Mouse (Mus musculus) kidney, adult 11 months (tissue): Measurements from ENCODE around the gene Prkag2.

Source experiments
- DNase-seq: peaks from one replicate; pipeline ENCODE4 v3.0.0; 2022

Prkag2 gene

DNA sequence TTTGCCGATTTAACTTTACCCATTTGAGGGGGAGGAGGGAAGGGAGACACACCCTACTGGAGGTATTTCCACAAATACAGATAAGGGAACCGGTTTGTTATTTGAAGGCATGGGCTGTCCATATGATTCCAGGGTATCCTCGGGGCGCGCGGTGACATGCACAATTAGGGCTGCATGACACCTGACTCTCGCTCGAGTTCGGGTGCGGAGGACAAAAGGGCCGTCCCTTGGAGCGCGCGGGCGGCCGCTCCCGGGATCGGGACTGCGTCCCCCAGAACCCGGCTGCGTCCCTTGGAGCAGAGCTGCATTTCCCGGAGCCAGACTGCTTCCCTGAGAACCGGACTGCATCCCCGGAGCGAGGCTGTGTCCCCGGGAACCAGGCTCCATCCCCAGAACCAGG lies 192.7 kb downstream of the Prkag2 start:
- no peak for DNase-seq

DNA sequence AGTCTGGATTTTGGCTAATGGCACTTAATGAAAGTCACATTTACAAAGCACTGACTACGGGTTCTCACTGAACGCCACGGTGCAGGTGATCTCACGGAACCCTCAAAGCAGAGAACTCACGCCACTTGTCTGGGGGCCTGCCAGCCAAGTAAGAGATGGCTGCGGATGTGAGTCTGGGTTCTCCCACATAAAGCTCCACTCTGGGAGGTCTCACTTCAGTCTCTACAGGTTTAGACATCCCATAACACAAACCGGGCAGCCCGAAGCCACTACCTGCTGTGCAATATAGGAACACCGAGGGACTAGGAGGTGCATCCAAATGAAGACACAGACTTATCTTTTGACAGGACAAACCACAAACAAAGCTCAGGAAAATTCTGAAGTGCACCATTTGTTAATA lies 193.6 kb downstream of the Prkag2 start:
- DNase-seq: no peak

DNA sequence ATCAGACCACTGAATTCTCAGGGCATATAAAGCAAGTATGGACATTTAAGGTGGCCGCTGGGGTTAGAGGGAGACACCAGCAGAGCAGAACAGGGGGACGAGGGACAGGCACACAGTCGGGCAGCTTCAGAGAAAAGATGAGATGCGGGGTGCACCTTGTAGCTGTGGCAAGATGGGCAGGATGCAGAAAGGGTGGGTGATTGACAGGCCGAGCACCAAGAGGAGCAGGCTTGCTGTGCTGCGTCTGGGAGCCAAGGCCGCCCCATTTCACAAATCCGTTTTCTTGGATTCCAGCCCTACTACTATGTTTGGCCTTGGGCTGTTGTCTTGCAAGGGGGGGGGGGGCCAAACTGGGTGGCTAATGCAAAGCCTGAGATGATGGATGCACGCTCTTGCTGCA lies 195.5 kb downstream of the Prkag2 start:
- no peak for DNase-seq

DNA sequence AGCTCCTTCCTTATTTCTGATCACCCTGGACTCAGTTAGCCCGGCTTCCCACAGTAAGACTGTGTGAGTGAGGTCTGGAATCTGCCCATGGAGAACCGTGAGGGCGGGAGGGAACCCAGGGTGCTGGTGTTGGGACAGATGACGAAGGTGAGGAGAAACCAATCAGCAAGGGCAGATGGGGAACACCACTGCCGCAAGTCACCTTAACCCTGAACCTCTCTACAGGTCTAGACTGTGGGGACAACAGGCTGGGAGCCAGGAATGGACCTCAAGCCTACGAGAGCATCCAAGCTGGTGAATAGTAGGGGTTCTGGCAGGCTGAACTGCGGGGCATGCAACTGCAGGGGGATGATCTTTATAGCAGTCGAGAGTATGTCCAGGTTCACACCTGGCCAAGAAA lies 196.0 kb downstream of the Prkag2 start:
- no peak for DNase-seq

DNA sequence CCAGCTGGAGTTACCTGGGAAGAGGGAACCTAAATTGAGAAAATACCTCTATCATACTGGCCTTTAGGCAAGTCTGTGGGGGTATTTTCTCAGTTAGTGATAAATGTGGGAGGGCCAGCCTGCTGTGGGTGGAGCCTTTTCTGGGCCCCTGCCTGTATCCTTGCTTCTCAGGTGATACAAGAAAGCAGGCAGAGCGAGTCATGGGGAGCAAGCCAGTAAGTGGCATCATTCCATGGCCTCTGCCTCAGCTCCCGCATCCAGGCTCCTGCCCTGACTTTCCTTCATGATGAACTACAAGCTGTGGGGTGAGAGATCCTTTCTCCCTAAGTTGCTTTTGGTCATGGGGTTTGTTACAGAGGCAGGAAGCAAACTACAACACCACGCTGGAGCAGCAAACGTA lies 196.4 kb downstream of the Prkag2 start:
- DNase-seq: no peak

DNA sequence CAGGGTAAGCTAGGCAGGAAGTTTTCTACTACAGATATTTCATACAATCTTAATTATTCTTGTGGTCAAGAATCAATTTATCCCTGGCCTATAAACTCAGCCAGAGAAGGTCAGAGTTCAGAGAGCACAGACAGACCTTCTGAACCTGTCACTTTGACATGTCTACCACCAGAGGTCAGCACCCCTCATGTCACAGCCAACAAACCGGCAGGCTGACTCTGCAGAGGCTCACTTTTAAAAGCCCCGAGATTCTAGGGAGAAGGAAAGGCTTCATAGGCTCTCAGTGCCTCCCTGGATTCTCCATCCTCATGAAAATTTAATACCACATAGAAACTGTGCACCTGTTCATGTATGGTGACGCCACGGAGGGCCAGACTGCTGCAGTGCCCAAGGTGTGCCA lies 197.6 kb downstream of the Prkag2 start:
- peak; percentile 21 for DNase-seq

DNA sequence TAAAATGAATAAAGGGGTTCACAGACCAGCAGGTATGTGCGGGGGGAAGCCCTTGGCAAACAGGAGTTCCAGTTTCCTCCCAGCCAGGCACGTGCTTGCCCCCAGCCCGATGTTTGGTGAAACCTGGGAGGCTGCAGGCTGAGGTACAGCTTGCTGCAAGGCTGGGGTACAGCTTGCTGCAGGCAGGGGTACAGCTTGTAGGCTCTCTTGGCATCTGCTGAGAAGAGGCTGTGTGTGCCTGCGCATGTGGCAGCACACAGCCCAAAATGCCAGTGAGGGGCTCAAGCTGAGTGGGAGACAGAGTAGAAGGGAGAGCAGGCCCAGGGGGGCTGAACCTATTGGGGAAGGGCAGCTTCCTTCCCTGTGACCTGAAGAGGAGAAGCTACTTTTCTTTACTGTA lies 204.8 kb downstream of the Prkag2 start:
- DNase-seq: no peak

DNA sequence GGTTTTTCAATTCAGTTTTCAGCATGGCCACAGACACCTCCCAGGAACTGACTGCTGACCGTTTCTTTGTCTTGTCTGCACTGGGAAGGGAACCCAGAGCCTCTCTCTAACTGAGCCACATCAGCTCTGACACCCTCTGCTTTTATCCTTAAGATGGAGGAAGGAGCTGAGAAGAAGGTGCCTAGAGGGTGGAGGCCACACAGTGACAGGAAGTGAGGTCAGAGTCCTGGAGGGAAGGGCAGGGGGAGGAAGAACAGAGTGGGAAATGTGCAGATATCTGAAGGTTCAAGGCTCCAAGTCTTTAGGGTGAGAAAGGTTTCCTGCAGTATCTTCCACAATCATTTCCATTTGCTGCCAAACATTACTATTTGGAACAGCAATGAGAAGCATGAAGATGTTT lies 205.6 kb downstream of the Prkag2 start:
- DNase-seq: no peak

DNA sequence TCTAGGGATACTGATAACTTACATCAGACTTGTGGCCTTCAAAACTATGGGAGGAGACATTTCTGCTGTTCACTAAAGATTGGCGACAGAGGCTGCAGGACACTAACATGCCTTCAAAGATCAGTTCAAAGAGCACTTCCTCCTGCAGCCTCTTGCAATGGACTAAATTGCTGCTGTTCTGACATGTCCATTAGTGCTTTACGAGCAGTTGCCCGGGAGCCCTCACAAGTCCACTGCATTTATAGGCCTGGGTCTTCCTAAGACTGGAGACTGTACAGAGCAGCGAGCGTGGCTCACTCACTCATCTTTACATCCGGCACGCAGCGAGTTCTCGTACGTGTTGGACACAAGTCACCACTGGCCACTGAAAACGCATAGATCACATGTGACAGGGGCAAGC lies 208.0 kb downstream of the Prkag2 start:
- DNase-seq: no peak

DNA sequence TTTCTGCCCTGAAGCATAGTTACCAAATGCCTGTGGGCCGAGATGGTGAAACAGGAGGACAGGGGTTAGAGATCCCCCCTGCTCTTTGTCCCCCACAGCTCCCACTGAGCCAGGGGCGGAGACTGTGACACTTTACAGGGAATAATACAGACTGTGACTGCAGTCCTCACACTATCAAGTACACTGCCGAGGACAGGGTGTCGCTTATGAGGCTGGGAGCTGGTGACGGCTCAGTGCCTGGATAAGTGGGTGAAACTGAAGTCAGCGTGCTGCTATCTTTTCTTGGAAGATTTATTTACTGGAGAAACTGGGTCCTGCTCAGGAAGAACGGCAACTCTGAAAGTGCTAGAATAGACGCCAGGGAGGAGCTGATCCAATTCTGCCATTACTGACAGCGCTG lies 210.6 kb downstream of the Prkag2 start:
- DNase-seq: no peak

DNA sequence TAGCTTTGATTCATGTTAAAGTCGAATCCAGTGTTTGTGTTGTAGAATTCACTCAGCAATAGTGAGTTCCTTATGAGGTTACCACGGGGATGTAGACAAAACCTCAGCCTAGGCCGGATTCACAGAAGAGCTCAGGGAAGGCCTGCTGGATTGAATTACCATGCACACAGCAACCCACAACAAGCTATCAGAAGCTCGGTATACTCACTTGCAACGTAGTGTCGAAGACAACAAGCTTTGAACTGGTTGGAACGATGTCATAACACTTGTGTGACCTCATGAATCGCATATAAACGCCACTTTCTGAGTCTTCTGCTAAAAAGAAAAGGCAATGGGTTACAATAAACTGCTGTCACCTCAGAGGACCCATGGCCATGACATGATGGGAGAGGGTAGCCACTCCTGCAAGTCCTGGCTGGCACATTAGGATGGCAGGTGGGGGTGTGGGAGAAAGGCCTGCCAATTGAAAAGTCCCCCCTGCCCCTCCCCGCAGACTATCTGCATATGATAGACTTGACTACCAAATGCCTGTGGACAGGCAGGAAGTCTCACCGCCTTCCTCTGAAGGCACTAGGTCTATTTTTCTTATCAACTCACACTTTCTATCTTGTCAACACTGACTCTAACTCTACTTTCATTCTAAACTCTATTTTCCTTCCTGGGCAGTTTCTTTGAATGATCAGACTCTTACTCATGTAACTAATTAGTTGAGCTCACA lies 211.4 kb downstream of the Prkag2 start:
- DNase-seq: no peak

DNA sequence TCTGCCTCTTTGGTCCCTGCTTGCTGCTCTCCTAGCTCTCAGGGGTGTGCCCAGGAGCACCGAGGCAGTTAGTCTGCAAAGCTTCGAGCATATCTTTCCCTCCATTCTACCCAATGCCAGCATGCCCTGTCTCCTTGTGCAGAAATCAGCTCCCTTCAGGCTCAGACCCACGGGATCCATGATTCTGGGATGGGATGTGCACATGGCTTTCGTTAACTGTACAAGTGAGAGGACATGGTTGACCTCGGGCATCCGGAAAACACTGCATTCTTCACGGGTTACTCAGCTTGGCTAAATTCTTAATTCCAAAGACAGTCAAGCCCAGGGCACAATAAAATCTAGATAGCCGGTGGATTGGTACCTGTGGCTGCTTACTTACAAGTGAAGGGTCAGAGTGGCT lies 213.2 kb downstream of the Prkag2 start:
- no peak for DNase-seq

DNA sequence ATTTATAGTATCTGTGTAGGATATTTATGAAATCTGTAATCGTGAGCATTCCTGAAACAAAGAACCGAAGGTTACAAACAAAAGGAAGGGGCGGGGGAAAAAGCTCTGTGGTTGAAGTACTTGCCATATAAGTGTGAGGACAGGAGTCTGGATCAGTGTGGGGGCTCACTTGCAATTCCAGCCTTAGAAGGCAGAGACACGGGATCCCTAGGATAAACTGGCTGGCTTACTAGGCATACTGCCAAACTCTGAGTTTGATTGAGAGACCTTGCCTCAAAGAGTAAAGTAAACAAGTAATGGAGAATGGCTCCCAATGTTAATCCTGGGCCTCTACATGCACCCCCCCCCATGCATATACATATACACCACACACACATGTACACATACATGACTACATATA lies 221.7 kb downstream of the Prkag2 start:
- no peak for DNase-seq

DNA sequence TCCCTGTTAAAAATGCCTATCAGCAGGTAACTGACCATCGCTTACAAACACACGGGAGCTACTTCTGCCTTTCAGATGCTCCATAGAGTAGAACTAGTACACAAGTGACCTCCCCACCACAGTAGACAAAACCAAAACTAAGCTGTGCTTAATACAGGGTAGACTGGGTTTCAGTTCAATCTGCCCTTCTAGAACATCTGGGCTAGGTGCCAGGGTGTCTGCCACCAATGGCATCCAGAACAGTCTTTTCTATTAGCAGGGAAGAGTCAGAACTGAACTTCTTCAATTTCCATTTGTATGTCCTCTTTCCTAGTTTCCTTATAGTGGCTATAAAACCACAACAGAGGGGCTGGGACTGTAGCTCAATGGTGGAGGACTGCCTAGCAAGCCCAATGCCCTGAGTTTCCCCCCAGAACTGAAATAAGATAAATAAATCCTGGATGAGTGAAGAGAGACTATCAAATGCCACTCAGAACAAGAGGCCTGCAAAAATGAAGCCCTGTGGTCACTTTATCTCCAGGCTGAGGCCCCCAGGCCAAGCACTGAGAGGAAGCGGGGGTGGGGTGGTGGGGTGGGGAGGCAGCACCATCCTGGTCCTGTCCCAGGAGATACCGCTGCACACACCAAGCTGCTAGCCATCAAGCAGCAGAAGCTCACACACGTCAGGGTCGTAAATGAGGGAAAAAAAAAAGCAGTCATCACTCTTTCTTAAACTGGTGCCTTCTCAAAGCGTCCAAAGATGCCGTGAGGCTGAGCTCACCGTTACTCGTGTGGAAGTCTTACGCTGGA lies 222.4 kb downstream of the Prkag2 start:
- no peak for DNase-seq

DNA sequence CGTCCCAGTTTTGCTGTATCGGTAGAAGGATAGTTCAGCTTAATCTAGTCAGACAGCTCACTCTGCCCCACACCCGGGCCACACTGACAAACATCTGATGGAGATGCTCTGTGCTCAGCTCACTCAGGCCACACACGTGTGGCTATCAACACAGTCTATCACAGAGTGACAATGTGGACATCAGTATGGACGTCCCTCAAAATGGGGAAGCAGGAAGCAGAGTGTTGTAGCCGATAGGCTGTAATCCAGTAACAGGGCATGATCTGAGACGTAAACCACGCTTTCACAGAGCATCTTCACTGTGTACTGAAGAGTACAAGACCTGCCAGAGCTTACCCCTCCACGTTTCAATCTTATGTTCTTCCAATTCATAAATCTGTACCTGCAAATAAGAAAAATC lies 223.8 kb downstream of the Prkag2 start:
- DNase-seq: no peak

DNA sequence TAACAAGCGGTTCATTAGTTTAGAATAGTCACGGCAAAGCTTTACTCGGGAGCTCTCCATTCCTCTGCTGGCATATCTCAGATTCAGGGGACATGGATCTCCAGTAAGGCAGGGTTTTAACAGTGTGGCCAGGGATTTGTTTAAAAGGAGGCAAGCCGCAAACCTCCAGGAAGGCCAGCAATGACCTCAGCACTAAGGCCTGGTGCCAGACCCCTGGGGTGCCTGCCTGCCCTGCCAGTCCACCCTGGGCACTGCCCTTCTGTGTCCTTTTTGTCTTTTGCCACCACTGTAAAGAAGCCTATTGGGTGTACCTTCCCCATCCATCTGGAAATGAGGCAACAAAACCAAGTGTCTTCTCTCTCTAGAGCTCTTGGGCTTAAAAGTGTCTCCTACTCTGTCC lies 226.3 kb downstream of the Prkag2 start:
- no peak for DNase-seq

DNA sequence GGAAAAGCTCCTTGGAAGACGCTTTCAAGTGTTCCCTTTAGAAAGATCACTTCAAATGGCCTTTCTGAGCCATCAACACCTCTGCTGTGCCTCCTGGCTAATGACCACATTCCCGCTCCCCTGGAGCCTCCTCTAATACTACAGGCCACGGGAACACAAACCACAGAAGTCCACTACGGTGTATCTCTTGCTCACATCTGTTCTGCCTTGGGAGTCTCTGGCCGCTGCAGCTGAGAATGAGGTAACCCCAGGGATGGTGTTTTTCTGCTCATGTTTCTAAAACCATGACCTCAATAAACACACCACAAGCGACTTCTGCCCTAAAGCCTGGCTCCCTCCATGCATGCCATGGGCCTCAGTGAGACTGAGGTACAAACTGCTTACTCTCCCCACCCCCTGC lies 227.2 kb downstream of the Prkag2 start:
- no peak for DNase-seq

DNA sequence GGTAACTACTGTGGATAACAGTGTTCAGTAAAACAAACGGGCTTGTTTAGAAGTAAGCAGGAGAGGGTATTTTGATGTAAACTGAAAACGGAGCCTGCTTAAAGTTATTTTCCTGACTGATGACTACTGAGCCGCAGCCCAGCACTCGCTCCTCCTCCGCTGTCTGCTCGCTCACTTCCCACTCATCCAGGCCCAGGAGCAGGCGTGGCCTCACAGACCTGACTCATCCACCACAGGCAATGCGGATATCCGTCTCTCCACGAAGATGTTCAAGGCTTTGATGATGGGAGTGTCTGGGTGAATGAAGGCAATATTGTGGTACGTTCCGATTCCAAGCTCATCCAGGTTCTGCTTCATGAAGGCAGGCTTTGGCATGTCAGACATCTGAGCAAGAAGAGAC lies 229.2 kb downstream of the Prkag2 start:
- DNase-seq: no peak

DNA sequence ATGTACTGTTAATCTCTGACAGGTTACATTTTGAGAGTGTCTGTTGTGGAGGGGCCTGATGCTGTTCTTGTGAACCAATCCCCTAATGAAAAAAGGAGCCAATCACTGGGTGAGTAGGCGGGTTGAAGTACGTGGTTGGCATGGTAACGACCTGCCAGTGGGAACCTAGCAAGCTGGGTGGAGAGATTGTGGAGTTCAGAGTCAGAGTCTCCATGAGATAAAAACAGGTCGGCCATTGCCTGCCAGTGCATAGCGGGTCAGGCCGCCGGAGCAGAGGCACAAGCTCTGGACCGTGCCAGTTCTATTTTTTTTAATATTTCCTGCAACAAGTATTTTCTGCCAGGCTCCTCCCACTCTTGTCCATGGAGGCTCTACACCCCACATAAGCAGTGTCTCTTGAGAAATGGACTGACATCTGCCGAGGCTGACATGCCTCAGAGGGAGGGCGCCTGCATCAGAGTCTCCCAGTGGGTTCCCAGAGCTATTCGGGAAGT lies 230.6 kb downstream of the Prkag2 start:
- DNase-seq: no peak

DNA sequence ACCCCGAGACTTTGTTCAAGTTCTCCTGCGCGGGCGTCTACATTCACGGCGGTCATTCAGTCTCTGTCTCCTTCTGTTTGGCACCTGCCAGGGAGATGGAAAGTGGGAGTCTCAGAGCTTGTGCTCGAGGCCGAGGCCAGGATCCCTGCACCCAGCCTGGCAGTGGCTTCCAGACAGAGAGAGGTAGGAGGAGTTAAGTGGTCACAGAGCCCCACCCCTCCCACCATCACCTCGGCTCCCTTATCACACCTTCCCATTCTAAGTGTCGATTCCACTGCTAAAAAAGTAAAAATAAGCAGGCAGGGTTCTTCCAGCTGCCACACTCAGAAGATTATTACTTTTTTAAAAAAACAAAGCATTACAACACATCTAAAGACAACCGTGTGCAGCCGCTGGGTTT lies 236.6 kb downstream of the Prkag2 start:
- no peak for DNase-seq

DNA sequence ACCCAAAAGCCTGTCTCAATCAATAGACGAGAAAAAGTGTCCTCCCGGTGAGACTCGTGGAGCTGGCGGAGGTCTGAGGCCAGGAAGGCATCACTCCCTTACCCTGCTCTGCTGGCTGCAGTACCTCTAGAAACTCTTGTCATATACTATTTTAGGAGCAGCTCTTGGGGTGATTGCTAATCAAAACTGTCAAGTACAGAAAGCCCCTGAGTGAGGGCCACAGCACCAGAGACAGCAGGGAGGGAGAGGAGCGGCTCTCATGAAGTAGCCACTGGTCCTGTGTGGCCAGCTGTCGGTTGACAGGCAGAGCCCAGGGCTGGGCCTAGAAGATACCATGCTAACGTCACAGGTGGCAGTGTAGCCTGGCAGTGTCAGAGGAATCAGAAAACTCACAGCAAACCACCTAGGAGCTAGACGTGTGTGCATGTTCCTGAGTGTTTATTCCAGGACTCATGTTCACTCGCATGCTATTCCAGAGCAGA lies 239.0 kb downstream of the Prkag2 start:
- no peak for DNase-seq

DNA sequence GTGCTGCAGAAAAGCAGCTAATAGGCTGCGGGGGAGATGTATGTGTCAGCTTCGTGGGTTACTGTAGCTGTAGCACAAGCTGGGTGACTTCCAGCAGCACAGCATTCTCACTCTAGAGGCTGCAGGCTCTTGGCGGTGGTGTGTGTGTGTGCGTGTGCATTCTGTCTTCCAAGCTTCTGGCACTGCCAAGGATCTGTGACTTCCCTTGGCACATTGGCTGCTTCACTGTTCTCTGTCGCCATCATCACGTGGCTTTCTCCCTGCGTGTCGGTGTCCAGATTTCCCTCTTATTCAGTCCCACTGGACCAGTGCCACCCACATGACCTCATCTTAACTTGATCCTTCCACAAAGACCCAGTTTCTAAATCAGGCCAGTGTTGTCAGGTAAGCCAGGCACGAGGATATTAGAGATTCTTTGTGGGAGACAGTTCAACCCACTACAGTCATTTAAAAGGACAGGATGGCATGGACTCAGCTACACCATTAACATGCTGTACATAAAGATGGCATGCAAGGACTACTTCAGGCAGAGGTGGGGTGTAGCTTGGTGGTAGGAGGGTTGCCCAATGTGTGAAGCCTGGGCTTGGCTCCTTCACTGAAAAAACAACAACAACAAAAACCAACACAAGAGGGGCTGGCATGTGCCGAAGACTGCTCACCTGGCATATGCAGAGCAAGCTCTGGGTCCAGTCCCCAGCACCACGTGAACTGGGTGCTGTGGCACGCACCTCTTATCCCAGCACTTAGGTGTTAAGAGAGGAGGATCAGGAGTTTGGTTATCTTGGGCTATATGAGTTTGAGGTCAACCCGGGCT lies 239.6 kb downstream of the Prkag2 start:
- peak; percentile 12 for DNase-seq

DNA sequence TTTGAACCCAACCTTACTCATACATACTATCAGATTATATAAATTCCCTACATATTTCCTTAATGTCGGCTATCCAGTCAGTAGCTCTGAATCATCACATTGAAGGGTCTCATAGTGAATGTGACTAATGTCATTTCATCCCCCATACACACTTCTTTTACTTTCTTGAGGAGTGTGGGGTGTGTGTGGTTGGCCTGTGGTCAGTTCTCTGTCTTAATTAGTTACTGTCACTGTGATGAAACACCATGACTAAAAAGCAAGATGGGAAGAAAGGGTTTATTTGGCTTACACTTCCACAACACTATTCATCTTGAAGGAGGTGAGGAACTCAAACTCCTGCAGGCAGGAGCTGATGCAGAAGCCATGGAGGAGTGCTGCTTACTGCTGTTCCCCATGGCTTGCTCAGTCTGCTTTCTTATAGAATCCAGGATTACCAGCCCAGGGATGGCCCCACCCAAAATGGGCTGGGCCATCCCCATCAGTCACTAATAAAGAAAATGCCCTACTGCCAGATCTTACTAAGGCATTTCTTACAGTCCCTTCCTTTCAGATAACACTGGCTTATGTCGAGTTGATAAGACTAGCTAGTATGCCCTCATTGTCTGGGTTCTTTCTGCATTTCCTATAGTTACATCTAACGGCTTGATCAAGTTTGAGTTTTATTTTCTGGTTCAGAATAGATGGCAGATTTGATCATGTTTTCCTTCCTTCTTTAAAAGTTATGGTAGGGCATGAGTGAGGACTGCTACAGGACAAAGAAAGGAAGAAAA lies 240.5 kb downstream of the Prkag2 start:
- DNase-seq: no peak
